Mouse (Mus musculus) spleen, postnatal 10 days (tissue): ENCODE results near the gene Fam129a.
A peak's percentile ranks its signal among the peaks of the same experiment; 100 is the strongest.

Source experiments
- DNase-seq, 2 experiments: peaks; one replicate each; pipeline ENCODE4 v3.0.0; 2021 to 2022; ENCODE audit warnings: low spot score in 2 of 2

Gene Fam129a

DNA sequence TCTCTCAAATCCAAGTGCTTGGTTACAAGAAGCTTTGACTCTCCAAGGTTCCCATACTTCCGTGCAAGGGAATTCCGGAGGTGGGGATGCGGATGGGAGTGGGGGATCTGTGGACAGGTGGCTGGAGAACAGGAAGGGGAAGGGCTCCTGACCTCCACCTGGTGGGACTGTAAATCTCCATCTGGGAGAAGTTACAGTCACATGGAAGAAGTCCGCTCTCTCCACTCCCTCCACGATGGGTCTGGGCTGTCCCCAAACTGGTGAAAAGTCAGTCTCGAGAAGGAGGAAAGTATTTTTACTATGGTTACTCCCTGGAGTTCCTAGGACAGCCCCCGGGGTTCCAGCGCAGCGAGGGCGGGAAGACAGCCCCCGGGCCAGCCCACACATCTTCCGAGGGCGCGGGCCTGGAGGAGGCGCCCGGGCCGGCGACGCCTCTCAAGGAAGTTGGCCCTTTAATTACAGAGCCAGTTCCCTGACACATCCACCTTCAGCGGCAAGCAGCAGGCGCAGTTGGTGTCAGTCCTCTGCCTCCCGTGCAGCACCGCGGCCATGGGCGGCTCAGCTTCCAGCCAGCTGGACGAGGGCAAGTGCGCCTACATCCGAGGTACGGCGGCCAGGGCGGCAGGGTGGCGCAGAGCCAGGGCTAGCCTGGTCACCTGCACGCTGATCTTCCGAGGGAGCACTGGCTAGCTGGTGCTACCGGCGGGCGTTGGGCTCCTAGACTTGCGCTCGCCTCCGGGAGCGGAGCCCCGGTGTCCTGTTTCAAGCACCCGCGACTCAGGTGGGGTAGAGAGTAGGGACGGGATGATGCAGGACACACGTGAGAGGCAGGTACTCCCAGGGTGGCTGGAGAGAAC is at the start of gene Fam129a:
Gene Fam129a (plus strand): TSS at position 206 of the 857 bp plus-strand sequence.
- peak; percentile 24 to 36 for DNase-seq

DNA sequence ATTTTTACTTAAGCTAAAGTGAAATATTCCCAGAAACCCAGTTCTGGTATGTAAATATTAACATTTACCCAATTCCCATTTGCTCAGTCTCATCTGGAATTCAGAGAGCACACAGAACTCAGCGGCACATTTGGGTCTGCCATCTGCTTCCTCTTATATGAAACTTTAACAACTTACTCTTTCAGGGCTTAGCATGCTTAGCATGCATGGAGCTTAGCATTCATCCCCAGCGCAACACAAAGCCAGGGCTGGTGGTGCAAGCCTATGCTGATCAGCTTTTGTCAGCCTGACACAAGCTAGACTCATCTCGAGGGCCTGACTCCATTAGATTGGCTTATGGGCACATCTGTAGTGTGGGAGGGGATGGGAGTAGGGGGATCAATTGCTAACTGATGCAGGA is 44.3 kb upstream of the Fam129a start:
- DNase-seq, result no peak

DNA sequence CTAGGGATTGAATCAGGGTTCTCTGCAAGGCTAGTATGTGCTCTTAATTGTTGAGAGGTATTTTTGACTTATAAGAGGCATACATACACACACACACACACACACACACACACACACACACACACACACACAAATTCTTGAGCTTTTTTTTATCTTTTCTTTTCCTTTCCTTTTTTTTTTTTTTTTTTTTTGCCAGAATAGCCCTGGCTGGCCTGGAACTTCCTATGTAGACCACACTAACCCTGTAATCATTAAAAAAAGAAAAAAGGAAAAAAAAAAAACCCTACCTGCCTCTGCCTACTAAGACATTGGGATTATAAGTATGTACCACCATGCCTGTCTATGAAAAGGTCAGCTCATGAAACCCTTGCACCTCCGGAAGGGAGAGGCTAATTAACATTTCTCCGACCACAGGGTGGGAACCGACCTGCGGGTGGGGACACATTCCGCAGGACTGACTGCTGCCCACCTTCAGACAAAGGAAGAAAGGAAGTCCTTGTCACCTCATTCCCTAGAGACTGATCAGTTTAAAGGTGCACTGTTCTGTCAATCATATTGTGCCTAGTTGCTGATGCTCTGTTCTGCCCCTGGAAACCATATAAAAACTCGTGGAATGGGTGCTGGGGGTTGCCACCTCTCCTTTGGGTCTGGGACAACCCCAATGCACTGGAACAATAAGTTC is 27.0 kb upstream of the Fam129a start:
- no peak for DNase-seq

DNA sequence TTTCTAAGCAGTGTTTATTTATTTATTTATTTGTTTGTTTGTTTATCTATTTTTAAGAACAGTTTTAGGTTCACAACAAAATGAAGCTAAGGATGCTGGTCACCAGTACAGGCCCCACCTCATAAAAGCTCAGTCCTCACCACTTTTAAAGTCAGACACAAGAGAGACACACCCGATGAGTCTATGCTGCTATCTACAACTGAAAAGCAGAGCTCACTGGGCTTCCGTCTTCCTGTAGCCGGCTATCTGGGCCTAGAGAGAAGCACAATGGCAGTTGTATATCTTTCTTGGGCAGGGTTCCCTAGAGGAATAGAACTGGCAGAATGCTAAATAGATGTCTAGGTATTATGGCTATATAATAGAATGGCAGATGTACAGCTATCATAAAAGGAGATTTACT is 26.4 kb upstream of the Fam129a start:
- no peak for DNase-seq

DNA sequence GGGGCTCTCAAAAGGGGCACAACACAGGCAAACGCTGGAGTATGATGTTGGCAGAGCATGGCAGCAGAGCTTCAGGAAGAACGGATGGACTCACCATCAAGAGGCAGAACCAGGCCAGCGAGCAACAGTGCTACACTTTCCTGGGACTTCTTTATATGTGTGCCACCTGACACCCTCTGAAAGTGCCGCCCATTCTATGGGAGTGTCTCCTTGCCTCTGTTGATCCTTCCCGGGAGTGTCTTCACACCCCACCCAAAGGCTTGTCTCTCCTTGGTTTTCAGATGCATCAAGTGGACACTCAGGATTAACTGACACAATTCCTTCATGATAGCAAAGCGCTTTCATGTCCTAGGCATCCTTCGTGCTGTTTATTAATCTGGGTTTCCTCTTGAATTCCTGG is 25.4 kb upstream of the Fam129a start:
- no peak for DNase-seq

DNA sequence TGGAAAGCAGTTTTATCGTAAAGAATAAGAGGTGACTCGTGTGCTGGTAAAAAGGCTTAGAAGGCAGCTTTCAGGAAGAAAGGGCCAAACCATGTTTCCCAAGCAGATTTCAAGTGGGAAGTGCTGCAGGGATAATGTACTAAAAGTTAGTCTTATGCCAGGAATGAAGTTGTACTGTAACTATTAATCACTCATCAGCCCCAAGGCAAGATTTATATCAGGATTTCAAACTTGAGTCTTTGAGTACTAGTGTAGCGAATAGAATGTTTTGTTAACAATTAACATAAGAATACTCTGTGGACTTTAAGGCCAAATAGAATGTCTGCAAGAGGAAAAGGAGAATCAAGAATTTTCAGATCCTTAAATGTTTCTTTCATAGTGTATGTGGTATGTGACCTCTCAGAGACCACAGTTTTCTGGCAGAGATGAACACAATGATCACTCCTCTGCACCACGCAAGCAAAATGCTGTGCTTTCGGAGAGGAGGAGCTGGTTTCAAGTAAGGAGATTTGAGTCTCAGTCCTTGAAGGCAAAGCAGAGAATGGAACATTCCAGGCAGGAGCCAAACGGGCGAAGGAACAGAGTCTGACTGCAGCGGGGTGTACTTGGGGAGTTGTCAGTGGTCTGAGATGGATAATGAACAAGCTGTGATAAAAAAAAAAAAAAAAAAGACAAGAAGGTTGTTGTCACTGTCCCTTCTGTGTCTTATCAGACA is 21.9 kb upstream of the Fam129a start:
- DNase-seq, result no peak

DNA sequence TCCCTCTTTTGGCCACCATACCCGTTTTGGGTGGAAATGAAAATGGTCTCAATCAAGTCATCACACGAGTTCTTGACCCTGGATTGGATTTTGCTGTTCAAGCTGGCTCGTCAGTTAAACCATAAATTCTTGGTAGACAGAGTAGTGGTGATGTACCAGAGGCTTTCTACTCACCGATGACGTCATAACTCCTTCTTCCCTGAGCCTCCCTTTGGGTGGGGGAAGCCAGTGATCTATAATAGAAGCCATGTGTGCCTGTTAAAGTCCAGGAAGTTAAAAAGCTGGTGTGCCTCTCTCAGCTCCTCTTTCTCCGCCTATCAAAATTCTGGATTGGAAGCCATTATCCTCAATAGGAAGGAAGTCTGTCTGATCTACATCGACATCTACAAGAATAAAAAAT is 21.2 kb upstream of the Fam129a start:
- no peak for DNase-seq

DNA sequence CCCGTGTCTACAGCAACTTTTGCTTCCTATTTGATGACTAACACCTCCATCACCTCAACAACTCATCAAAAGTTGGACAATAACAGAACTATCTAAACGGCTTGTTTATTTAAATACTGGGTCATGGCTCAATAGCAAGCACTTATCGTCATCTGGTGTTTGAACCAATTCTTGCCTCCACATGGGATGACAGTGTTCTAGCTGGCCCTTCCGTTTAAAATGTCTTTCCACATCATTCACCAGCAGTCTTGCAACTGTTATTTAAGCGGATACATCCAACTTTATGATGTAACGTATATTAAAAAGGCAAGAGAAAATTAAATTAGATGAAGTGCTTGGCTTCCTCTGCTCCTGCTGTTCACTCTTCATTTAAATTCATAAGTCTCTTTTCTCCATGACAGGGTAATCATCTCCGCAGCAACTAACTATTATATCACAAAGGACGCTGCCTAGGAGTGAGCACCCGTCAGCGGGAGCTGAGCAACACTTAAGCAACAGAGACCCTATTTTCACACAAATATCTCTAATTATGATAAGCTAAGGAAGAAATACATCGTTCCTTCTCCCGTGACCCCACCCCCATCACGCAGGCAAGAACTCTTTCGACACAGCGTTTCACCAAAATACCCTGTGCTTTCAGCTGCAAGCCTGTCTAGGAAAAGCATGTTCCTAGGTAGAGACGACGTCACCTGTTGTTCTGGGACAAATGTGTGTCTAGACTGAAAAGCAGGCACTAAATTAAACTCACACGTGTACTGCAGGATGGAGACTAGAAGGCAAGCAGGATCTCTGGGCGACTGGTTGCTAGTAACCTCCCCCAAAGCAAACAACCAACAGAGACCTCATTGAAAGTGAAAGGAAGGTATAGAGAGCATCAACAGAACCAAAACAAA is 20.2 kb upstream of the Fam129a start:
- no peak for DNase-seq

DNA sequence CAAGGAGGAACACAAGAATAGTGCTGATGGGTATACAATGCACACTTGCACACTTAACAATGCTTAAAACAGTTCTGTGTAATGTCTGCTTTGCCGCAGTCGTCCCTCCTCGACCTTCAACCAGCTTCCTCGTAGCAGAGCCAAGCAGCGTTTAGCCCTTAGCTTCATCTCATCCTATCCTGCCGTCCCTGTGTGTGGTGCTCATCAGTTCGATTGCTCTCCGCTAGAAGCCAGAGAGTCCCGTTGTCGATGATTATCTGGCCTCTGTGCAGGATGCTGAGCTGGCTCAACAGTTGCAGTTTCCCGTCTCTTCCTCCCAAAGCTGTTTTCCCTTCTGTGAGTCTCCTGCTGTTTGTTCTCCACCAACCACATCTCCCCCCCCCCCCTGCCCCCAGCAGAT is 10.4 kb upstream of the Fam129a start:
- no peak for DNase-seq

DNA sequence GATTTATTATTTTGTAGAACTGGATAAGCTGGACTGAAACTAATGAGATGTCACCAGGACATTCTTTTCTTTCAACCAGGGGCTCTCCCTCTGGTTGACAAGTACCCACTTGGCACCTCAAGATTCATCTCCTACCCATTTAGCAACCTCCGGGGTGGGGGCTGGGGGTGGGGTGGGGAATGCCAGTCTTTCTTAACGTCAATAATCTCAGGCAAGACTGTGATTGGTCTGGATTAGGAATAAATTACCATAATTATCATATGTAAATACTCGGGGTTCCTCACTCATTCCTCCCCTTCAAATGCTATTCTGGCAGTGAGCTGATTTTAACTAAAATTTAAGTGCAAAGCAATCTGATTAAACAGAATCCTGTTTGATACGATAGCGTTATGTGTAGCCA is 7.6 kb upstream of the Fam129a start:
- no peak for DNase-seq

DNA sequence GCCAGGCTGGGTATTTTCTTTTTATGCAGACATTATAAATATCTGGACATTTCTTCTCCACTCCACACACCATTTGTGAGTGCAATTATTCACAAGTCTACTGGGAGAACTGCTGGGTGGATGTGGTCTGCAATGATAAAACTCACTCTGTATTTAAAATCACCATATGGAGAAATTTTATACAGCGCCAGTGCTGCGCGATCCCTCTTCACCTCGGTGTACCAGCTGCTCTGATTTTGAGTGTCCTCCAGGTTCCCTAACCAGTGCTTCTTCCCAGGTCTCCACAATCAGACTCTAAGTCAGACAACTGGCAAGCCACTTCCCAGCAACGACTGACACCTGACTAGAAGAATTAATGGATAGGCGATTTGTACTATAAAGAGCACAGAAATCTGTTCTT is 7.1 kb upstream of the Fam129a start:
- DNase-seq, result no peak

DNA sequence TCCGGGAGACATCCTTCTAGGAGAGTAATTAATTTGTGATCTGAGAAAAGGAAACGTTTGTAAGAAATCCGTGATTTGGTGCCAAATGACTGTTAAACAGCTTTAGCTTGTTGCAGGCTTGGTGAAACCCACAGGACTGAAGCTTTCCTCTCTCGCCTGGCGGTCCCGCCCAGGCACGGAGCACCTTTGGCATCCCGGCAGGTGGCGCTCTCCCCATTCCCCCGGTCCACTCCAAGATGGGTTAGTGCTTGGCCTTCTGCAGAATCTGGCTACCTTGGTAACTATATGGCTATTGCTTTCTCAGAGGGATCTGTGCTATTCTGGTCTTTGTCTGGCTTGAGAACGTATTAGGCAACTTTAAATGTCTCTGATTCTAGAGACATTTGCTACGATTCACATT is 6.6 kb upstream of the Fam129a start:
- DNase-seq, result peak; percentile 50 to 85

DNA sequence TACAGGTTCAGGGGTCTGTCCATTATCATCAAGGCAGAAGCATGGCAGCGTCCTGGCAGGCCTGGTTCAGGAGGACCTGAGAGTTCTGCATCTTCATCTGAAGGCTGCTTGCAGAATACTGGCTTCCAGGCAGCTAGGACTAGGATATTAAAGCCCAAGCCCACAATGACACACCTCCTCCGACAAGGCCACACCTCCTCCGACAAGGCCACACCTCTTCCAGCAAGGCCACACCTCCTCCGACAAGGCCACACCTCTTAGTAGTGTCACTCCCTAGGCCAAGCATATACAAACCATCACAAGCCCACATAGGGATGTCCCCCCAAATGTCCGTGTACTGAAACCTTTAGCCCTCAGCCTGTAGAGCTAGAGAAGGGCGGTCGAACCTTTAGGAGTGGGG is 2.3 kb upstream of the Fam129a start:
- DNase-seq, result no peak

DNA sequence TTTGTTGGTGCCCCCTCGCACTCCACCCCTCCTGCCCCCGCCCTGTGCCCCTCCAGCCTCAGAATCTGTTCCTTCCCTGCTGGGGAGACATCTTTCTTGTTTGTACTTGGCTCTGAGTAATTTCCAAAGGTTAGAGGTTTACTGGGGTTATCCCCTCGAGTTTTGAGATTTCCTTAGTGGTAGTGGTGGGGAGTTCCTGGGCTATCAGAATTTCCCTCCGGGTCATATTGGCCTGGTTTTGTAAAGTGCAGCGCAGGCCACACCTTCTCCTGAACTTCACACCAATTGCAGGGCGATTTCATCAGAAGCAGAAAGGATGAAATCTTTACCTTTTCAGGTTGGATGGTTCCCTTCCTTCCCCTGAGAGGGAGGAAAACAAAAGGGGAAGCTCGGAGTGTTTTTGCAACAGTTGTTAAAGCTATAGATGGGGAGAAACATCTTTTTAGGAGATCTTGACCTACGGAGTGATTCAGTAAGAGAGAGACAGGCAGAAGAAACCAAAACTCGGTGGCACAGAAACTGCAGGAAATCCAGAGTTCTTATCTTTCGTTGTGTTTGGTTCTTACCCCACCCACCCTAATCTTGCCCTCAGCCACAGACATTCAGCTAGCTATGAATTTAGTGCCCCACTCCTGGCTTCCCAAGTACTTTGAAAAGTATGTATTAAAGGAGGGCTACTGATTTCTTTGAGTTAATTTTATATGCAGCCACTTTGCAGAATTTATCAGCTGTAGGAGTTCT is 1.0 kb downstream of the Fam129a start:
- DNase-seq, result no peak

DNA sequence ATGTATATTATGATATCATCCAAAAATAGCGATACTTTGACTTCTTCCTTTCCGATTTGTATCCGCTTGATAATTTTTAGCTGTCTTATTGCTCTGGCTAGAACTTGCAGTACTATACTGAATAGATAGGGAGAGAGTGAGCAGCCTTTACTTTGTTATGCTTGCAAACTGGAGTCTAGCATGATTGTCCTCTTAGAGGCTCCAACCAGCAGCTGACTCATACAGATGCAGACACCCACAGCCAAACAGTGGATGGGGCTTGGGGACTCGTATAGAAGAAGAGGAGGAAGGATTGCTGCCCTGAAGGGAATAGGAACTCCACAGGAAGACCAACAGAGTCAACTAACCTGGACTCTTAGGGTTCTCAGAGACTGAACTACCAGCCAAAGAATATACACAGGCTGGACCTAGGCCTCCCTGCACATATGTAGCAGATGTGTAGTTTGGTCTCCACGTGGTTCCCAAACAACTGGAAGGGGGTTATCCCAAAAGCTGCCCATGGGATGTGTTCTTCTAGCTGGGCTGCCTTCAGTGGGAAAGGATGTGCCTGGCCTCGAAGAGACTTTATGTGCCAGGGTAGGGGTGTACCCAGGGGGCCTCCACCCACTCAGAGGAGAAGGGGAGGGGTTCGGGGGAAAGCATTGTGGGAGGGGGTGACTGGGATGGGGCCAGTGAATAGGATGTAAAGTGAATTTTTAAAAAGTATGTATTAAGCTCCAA is 1.8 kb downstream of the Fam129a start:
- DNase-seq, result no peak

DNA sequence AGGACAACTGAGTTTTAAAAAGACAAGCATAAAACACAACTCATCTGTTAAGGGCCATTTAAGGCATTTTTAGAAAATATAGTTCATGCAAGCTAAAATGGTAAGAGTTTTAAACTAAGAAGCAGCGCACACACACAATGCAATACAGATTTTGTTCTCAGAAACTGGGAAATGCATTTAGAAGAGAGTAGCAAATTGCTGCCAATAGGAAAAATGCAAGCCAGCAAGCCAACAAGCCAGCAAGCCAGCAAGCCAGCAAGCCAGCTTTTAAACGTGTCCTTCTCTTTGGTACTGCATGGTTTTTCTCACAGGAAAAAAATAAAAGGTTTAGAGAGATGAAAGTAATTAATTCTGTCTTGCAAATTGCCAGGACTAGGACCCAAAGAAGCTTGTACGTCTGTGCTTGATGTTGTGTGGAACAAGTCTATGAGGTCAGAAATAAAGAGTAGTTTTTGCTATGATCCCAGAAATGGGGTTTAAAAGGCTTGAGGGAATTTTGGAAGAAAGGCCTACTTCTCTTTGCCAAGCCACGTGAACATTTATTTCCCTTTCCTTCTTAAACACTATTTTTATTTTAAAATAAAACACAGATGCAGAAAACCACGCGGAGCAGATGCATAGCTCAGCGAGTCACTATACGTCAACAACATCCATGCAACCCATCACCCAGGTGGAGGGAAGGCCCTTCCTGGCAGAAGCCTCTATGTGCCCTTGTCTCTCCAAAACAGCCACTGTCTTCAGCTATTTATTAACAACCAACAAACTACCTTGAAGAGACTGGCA is 9.4 kb downstream of the Fam129a start:
- no peak for DNase-seq

DNA sequence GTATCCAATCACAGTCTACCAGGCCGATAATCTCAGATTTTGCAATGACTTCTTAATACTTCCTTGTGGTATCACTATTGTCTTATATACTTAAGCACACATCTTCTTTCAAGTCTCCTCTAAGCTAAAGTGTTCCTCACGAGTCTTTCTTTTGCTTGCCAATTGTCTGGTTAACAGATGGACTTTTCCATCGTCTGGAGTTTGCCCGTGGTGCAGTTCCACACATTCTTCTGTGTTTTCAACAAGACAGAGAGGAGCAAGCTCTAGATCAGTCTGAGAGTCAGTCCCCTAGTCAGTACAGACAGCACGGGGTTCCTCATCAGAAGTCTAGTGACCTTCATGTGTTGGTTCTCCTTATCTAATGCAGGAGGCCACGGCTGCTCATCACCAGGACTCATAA is 10.5 kb downstream of the Fam129a start:
- DNase-seq, result no peak

DNA sequence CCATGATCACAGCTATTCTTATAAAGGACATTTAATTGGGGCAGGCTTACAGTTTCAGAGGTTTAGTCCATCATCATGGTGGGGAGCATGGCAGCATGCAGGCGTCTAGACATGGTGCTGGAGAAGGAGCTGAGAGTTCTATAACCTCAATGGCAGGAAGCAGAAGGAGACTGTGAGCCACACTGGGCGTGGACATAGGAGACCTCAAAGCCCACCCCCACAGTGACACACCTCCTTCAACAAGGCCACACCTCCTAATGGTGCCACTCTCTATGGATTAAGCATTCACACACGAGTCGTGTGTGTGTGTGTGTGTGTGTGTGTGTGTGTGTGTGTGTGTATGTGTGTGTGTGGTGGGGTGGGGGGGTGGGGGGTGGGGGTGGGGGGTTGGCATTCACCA is 11.0 kb downstream of the Fam129a start:
- DNase-seq, result no peak

DNA sequence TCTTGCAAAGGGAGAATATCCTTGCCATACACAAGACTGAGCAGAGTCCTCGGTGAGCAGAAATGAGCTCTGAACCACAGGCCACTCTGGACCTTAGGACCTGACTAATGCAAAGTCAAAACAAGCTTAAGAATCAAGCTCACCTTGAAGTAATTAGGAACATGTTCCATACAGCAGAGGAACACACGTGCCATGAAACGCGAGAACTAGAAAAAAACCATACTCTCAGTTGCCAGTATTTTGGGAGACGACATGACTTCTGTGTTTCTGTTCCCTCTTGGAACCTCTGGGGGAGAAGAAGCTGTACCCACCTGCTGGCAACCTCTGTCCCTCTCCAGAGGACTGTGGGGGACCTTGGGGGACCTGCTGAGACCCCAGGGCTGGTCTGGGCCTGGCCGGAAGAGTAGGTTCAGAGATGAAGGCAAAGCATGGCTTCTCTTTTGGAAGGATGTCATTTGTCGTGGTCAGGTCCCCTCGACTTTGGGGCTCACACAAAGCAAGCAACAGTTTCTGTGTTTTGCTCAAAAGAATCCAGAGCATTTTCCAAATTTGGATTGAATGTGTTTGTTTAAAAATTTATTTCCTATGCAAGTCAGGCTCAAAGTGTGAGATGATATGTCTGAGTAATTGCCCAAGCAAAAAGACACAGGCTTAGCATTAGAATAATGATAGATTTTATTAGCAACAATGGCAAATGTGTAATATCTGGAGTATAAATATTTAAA is 12.6 kb downstream of the Fam129a start:
- no peak for DNase-seq
